Mouse (Mus musculus) cerebellum, postnatal 4 days (tissue): ENCODE measurements around the gene Wnt9a.

Experiments used
- DNase-seq, 2 experiments: peaks; one replicate each; pipeline ENCODE4 v3.0.0; 2022; ENCODE audit warnings: low spot score in 2 of 2, mixed read lengths in 1 of 2

Gene Wnt9a

DNA sequence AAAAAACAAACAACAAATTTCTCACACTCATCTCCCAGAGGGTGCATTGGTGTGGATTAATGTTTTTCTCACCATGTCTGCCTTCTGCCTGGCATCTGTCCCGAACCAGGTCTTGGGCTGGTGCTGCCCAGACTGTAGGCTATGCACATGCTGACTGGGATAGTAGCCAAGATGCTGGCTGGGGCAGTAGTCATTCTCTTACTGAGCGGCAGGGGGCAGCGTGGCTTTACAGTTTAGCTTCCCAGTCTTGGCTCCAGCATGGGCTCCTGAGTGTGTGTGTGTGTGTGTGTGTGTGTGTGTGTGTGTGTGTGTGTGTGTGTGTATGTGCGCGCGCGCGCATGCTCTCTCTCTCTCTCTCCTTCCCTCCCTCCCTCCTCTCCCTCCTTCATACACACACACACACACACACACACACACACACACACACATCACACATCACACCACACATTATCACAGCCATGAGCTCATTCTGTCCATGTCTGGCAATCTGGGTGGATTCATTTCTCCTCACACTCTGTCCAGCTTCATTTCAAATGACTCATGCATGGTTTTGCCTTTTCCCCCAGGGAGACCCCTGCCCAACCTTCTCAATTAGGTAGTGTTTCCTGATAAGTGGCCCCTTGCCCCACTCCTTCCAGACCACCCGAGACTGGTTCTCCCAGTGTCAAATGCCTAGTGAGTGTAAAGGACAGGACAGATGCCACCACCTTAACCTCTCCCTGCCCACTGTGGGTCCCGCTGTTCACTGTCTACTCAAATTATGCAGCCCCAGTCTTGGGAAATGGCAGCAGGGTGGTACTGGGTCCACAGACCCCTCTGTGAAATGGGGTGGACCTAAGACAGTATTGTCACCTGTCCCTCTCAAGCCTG lies 3.8 kb upstream of the Wnt9a start:
- DNase-seq, result peak; percentile 72 to 95

- DNase-seq, result no peak
Measured at GRCm38 (mm10) chr11:59305008-59305820, 1.5 kb upstream of the Wnt9a start.

GRCm38 (mm10) chr11:59305821-59306215 lies 910 bp upstream of the Wnt9a start:
- no peak for DNase-seq

- DNase-seq, result peak; percentile 72 to 78
Measured at GRCm38 (mm10) chr11:59307422-59308163, 865 bp downstream of the Wnt9a start.

DNA sequence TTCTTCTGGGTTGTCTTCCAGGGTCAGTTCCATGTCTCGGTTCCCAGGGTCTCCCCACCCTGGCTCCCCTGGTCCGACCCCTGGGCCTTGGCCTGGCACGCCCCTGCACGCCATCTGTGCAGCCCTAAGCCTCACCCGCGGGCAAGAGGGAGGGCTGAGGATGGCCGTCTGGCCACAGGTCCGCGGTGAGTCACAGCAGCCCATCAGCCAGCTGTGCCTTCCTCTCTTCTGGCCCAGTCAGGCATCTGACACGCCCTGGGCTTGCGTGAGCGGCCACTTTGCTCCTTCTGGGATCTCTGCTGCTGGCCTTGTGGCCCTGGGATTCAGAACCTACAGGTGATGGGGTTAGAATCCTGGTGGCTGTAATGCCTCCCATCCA lies 1.4 kb downstream of the Wnt9a start:
- no peak for DNase-seq

- DNase-seq, result no peak
Measured at GRCm38 (mm10) chr11:59308625-59309024, 1.9 kb downstream of the Wnt9a start.

DNA sequence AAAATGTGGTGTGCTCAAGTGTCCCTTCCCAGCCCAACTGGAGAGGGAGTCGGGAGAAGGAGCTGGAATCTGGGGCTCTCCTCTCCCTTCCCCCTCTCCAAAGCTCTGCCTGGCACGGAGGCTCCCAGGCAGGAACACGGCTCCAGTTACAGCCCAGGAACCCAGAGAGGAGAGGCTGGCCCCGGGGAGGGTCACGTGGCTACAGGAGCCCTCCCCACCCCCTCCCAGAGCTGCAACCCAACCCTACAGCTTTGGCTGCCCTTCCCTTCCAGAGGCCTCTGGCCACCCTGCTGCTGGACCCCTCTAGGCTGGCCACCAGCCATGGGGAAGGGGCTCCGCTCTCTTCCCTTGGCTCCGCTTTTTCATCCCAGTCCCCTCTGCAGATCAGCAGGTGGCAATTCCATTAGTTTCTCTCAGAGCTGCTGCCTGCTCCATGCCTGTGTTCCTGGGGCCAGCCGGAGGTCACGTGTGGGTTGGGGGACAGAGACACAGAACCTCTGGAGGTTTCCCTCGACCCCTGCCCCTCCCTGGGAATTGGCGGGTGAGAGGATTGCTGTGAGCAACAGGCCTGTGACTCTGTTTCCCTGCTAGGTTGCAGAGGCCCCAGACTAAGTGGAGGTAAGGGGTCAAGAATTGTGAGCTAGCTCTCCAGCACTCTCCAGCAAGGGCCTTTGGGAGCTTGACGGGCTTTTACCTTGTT lies 2.5 kb downstream of the Wnt9a start:
- DNase-seq, result no peak

- no peak for DNase-seq
Measured at GRCm38 (mm10) chr11:59309976-59310375, 3.2 kb downstream of the Wnt9a start.

- no peak for DNase-seq
Measured at GRCm38 (mm10) chr11:59312060-59312459, 5.3 kb downstream of the Wnt9a start.

- no peak for DNase-seq
Measured at GRCm38 (mm10) chr11:59312501-59312900, 5.8 kb downstream of the Wnt9a start.

DNA sequence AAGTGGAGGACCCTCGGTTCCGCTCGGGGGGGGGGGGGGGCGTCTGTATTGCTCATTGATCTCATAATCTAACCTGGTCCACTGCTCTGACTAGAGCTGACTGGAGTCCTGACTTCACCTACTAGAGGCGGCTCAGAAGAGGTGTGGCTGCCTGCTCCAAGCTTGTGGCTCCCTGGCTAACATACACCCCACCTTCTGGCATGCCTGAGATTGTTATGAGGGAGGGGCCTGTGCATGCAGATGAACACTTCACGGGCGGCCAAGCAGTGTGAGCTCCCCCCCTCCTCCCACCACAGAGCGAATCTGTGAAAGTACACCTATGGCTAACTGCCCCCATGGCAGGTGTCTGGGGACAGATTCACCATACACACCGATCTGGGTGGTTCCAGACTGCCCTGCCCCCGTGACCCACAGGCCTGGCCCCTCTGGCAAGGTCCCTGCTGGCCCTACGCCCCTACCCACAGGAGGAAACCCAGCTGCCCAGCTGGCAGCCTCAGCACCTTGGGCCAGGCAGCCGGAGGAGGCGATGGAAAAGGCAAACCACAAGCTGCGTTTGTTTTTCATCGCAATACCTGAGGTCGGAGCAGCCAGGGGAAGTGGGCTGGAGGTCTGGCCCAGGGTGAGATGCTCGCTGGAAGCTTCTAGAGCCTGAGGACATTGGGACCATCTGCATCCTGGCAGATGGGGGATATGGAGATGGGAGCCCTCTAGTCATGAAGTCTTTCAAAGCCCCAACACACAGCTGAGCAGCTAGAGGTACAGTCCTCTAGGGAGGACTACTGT lies 6.5 kb downstream of the Wnt9a start:
- DNase-seq, result no peak

- no peak for DNase-seq
Measured at GRCm38 (mm10) chr11:59313944-59314343, 7.2 kb downstream of the Wnt9a start.

GRCm38 (mm10) chr11:59316517-59316916 lies 9.8 kb downstream of the Wnt9a start:
- no peak for DNase-seq

- DNase-seq, result no peak
Measured at GRCm38 (mm10) chr11:59322988-59323387, 16.3 kb downstream of the Wnt9a start.

DNA sequence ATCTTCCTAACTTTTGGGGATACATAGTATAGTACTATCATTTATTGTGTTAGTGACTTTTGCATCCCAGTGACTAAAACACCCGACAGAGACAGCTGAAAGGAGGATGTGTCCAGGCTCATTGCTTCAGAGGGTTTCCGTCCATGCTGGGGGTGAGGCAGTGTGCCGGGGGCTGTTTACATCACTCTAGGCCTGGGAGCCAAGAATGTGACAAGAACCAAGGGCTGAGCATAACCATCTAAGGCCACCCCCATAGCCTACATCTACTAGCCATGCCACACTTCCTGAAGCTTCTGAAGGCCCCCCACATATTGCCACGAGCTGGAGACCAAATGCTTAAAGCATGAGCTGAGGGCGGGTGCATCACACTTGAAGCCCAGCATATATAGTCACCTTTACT lies 18.0 kb downstream of the Wnt9a start:
- DNase-seq, result no peak

DNA sequence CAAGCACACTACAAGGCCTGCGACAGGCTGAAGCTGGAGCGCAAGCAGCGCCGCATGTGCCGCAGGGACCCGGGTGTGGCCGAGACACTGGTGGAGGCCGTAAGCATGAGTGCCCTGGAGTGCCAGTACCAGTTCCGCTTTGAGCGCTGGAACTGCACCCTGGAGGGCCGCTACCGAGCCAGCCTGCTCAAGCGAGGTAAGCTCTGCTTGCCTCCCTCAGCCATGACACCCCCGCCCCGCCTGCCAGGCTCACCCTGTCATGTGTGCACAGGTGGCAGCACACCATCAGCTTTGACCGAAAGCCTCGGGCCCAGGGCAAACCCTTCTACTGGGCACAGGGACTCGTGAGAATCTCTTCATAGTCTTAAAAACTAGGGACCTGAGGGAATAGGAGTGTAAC lies 20.9 kb downstream of the Wnt9a start:
- DNase-seq, result no peak

GRCm38 (mm10) chr11:59329616-59330015 lies 22.9 kb downstream of the Wnt9a start:
- no peak for DNase-seq

DNA sequence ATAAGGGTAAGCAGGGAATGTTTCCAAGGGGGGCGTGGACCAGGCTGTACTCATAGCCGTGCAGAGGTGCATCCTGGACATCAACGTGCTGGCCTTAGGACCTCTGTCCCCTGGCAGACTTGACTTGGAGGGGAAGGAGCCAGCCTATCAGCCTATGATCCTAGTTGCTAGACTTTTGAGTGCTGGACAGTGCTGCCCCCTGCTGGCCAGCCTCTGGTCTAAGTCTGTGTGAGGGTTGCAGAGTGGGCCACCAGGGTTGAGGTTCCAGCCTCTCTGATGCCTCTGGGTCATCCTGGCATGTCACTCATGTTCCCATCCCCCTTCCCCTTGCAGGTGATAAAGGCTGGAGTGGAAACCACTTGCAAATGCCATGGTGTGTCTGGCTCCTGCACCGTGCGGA lies 23.8 kb downstream of the Wnt9a start:
- peak in 1 of 2 experiments; percentile 75 for DNase-seq

DNA sequence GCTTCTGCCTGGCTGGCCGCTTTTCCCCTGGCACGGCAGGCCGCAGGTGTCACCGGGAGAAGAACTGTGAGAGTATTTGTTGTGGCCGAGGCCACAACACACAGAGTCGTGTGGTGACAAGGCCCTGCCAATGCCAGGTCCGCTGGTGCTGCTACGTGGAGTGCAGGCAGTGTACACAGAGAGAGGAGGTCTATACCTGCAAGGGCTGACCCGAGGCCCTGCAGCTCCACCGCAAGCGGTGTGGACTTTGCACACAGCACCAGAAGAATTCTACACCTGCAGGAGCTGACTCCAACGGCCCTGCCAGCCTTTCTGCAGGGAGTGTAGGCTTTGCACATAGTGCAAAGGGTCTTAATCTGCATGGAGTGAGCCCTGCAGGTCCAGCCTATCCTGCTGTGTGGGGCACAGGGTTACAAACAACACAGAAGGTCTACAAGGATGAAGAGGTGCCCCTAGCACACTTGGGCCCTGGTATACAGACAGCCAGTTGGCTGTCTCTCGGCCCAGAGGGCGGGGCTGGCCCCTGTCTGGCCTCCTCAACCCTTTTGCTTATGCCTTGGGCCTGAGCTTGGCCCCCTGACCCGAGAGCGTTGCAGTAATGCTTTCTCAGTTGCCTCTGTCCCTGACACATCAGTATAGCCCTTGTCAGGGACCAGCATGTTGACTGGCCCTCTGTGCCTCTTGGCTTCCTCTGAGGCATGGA lies 24.6 kb downstream of the Wnt9a start:
- DNase-seq, result no peak

- DNase-seq, result no peak
Measured at GRCm38 (mm10) chr11:59332938-59333337, 26.2 kb downstream of the Wnt9a start.
